Mouse (Mus musculus): ENCODE measurements around the gene Rnf24. TPM values are rescaled to one million over a fixed set of nuclear protein-coding genes. Genes with fewer than 3 reads are reported as not detected.
A peak's percentile ranks its signal among the peaks of the same experiment; 100 is the strongest.
"Not testable (repeated sequence)": the region's sequence is repeated elsewhere in the genome, so short reads cannot be mapped to it uniquely, and the experiment has no call there.

Gene Rnf24
- total and polyA plus RNA-seq, 2 experiments from 2014 or later: 11.1 to 26.3 TPM

- DNase-seq (ENCODE audit: low spot score) (no peak), ATAC-seq (ENCODE audit: low FRiP score) (no peak)
- Histone ChIP-seq H3K9ac (replicated peaks; ENCODE audit: low read length, poor library complexity, severe bottlenecking) (no peak overlapping the region), H3K4me2 (ENCODE audit: low read depth, low read length, poor library complexity, severe bottlenecking) (no peak overlapping the region), H3K36me3 (ENCODE audit: insufficient read depth, low read length) (peaks cover 27% of the 10 kb centered on the region), H3K9me3 (ENCODE audit: low read length) (no peaks in the 10 kb centered on the region), H3K4me1 (ENCODE audit: insufficient read depth, low read length) (no peaks in the 10 kb centered on the region), H3K27me3 (ENCODE audit: insufficient read depth, low read length) (no peaks in the 10 kb centered on the region), H3K27ac (ENCODE audit: low read depth, low read length) (no peak overlapping the region), H3K4me3 (ENCODE audit: low read depth, low read length) (no peak overlapping the region)
- TF ChIP-seq CTCF (IDR thresholded peaks at IDR 0.05): no peak
Measured at GRCm38 (mm10) chr2:131301635-131302034, 51.1 kb downstream of the Rnf24 start.

DNA sequence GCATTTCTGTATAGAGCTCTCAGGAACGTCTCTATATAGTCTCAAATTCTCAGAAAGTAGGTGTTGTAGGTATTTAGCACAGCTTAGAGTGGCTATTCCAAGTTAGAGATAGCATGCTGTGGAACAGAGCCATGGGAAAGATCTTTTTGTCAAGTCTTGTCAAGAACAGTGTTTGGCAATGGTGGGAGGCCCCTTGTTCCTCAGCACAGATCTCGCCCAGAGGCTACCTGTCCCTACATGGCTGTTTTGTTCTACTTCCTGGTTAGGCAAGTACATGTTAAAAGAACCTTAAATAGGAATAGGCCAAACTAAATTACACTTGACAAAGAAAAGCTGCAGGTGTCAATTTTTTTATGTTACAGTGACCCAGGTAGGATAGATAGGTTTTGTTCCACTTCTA, 52.2 kb downstream of the Rnf24 start:
- no peak for TF ChIP-seq CTCF (IDR thresholded peaks at IDR 0.05)
- H3K27me3 ChIP-seq (ENCODE audit: insufficient read depth, low read length): no peaks in the 10 kb centered on the region
- ATAC-seq (ENCODE audit: low FRiP score): no peak
- no peak for DNase-seq (ENCODE audit: low spot score)
- H3K9ac ChIP-seq (replicated peaks; ENCODE audit: low read length, poor library complexity, severe bottlenecking): no peak overlapping the region
- H3K4me2 ChIP-seq (ENCODE audit: low read depth, low read length, poor library complexity, severe bottlenecking): no peak overlapping the region
- peaks cover 27% of the 10 kb centered on the region for H3K36me3 ChIP-seq (ENCODE audit: insufficient read depth, low read length)
- no peak overlapping the region for H3K27ac ChIP-seq (ENCODE audit: low read depth, low read length)
- no peaks in the 10 kb centered on the region for H3K9me3 ChIP-seq (ENCODE audit: low read length)
- whole genome bisulfite sequencing: 92% methylated on average over 2 of the region's 2 CpGs
- no peaks in the 10 kb centered on the region for H3K4me1 ChIP-seq (ENCODE audit: insufficient read depth, low read length)
- H3K4me3 ChIP-seq (ENCODE audit: low read depth, low read length): no peak overlapping the region

DNA sequence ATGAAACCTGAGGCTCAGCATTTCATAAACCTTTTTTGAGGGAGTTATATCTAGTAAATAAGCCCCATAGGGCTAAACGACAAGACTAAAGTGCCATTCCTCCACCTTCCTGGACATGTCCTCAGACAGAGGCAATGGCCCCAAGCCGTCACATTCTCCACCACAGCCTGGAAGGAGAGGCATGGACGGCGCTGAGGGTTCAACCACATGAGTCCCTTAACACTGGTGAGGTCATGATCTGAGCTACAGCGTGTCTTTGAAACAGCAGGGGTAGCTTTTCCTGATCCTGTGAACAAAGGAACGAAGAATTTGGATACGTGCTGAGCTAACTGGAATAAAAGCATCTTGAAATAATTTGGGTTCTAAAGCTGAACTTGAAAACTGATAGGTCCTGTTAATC, 54.0 kb downstream of the Rnf24 start:
- not testable (repeated sequence) for H3K4me1 ChIP-seq (ENCODE audit: insufficient read depth, low read length); H3K9me3 ChIP-seq (ENCODE audit: low read length); H3K27ac ChIP-seq (ENCODE audit: low read depth, low read length); H3K9ac ChIP-seq (replicated peaks; ENCODE audit: low read length, poor library complexity, severe bottlenecking); DNase-seq (ENCODE audit: low spot score); H3K27me3 ChIP-seq (ENCODE audit: insufficient read depth, low read length); H3K4me3 ChIP-seq (ENCODE audit: low read depth, low read length); ATAC-seq (ENCODE audit: low FRiP score); H3K4me2 ChIP-seq (ENCODE audit: low read depth, low read length, poor library complexity, severe bottlenecking)
- peaks cover 23% of the 10 kb centered on the region for H3K36me3 ChIP-seq (ENCODE audit: insufficient read depth, low read length)
- 34% methylated on average over 7 of the region's 7 CpGs for WGBS

- no peak for TF ChIP-seq CTCF (IDR thresholded peaks at IDR 0.05)
- Histone ChIP-seq H3K27me3 (ENCODE audit: insufficient read depth, low read length) (no peaks in the 10 kb centered on the region), H3K27ac (ENCODE audit: low read depth, low read length) (peak overlapping the region; percentile 47), H3K4me2 (ENCODE audit: low read depth, low read length, poor library complexity, severe bottlenecking) (no peak overlapping the region), H3K4me3 (ENCODE audit: low read depth, low read length) (no peak overlapping the region), H3K4me1 (ENCODE audit: insufficient read depth, low read length) (no peaks in the 10 kb centered on the region), H3K36me3 (ENCODE audit: insufficient read depth, low read length) (peaks cover 23% of the 10 kb centered on the region), H3K9me3 (ENCODE audit: low read length) (no peaks in the 10 kb centered on the region), H3K9ac (replicated peaks; ENCODE audit: low read length, poor library complexity, severe bottlenecking) (no peak overlapping the region)
- peak; percentile 5 for DNase-seq (ENCODE audit: low spot score)
- WGBS: 76% methylated on average over 2 of the region's 2 CpGs
- peak; percentile 57; the same call in 1 of the 2 replicates for ATAC-seq (ENCODE audit: low FRiP score)
Measured at GRCm38 (mm10) chr2:131296746-131297261, 55.9 kb downstream of the Rnf24 start.

DNA sequence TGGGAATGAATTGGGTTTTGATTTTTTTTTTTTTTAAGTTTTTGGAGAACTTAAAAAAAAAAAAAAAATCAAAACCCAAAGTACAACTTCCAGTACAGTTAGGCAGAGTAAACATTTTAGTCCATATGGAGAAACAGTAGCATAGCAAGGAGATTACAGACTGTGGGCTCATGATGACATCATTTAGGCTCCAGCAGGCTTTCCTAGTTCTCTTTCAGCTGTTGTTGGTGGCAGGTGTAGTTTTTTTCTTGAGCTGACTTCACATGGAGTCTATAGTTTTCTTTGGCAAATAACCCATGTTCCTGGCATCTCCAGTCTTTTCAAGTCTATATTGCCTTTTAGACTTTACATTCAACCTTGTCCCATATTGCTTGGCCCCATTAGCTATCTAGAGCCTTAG, 62.0 kb downstream of the Rnf24 start:
- Histone ChIP-seq H3K4me3 (ENCODE audit: low read depth, low read length) (no peak overlapping the region), H3K36me3 (ENCODE audit: insufficient read depth, low read length) (peaks cover 29% of the 10 kb centered on the region), H3K27ac (ENCODE audit: low read depth, low read length) (no peak overlapping the region), H3K9me3 (ENCODE audit: low read length) (no peaks in the 10 kb centered on the region), H3K4me1 (ENCODE audit: insufficient read depth, low read length) (no peaks in the 10 kb centered on the region), H3K4me2 (ENCODE audit: low read depth, low read length, poor library complexity, severe bottlenecking) (no peak overlapping the region), H3K9ac (replicated peaks; ENCODE audit: low read length, poor library complexity, severe bottlenecking) (no peak overlapping the region), H3K27me3 (ENCODE audit: insufficient read depth, low read length) (no peaks in the 10 kb centered on the region)
- no peak for TF ChIP-seq CTCF (IDR thresholded peaks at IDR 0.05)
- ATAC-seq (ENCODE audit: low FRiP score): no peak
- no peak for DNase-seq (ENCODE audit: low spot score)

DNA sequence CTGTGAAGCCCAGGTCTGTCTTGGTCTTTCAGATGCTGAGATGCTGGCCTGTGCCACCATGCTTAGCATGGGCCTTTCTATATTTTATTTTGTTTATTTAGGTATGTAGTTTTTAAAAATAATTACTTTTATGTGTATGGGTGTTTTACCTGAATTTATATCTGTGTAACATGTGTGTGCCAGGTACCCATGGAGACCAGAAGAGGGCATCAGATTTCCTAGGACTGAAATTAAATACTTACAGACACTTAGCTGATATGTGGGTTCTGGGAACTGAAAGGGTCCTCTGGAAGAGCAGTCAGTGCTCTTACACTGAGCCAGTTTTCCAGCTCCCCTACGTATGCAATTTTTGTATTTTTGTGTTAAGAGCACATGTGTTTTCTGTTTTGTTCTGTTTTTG, 66.4 kb downstream of the Rnf24 start:
- Histone ChIP-seq H3K27me3 (ENCODE audit: insufficient read depth, low read length) (no peaks in the 10 kb centered on the region), H3K9ac (replicated peaks; ENCODE audit: low read length, poor library complexity, severe bottlenecking) (no peak overlapping the region), H3K9me3 (ENCODE audit: low read length) (no peaks in the 10 kb centered on the region), H3K4me3 (ENCODE audit: low read depth, low read length) (no peak overlapping the region), H3K36me3 (ENCODE audit: insufficient read depth, low read length) (peaks cover 12% of the 10 kb centered on the region), H3K4me1 (ENCODE audit: insufficient read depth, low read length) (no peaks in the 10 kb centered on the region), H3K27ac (ENCODE audit: low read depth, low read length) (no peak overlapping the region), H3K4me2 (ENCODE audit: low read depth, low read length, poor library complexity, severe bottlenecking) (no peak overlapping the region)
- ATAC-seq (ENCODE audit: low FRiP score): no peak
- DNase-seq (ENCODE audit: low spot score): peak; percentile 19
- WGBS: 97% methylated on average over 1 of the region's 1 CpGs
- TF ChIP-seq CTCF (IDR thresholded peaks at IDR 0.05): peak; percentile 58
